15 mouse cellular contexts compared by ENCODE assay signal in genomic region chr4:138035435-138036120, GRCm38 (mm10).
"Had no signal": no experiment of that assay in that cellular context is flagged by ENCODE, and none has a peak within 500 bp of the region (broad histone marks: within the 10 kb centered on the region; RNA-seq: fewer than 3 reads in every experiment).

No protein-coding gene starts in this region.

- H3K9me3 ChIP-seq: limb, embryonic 15.5 days; liver, embryonic 12.5 days; megakaryocyte, embryonic 14.5 days; midbrain, embryonic 12.5 days had no signal

- ATAC-seq: liver, embryonic 12.5 days had no signal

- DNase-seq: kidney, adult 9 months; kidney, postnatal 36 days; lung, embryonic 14.5 days; lung, postnatal 10 days; lung, postnatal 4 days; right cerebral cortex, adult 18-20 months; right cerebral cortex, postnatal 25 days; thymus, adult 18-20 months; thymus, postnatal 14 days had no signal

- H3K9ac ChIP-seq: limb, embryonic 15.5 days; liver, embryonic 12.5 days; lung, embryonic 14.5 days; midbrain, embryonic 12.5 days had no signal

- H3K4me2 ChIP-seq: limb, embryonic 15.5 days; liver, embryonic 12.5 days; lung, embryonic 14.5 days; midbrain, embryonic 12.5 days had no signal

- H3K27ac ChIP-seq: kidney, postnatal 0 days; liver, embryonic 12.5 days; stomach, postnatal 0 days had no signal

- H3K27me3 ChIP-seq: limb, embryonic 15.5 days; liver, embryonic 12.5 days; megakaryocyte, embryonic 14.5 days; midbrain, embryonic 12.5 days had no signal

- H3K4me3 ChIP-seq: limb, embryonic 15.5 days; liver, embryonic 12.5 days; megakaryocyte, embryonic 14.5 days; midbrain, embryonic 12.5 days had no signal
